Mouse (Mus musculus) myocyte (in vitro differentiated cells): ENCODE results near the gene Col8a2. TPM values are rescaled to one million over a fixed set of nuclear protein-coding genes. Genes with fewer than 3 reads are reported as not detected.

Experiments used
- H3K27me3 ChIP-seq: one replicate; pipeline ENCODE4 v1.6.1; 2011; ENCODE audit not compliant: control insufficient read depth, insufficient read depth, insufficient read length
- H3K36me3 ChIP-seq: one replicate; pipeline ENCODE4 v1.6.1; 2011; ENCODE audit not compliant: control insufficient read depth, insufficient read depth
- H3K4me2 ChIP-seq: one replicate; pipeline ENCODE4 v1.6.1; 2011; ENCODE audit warnings: low read depth, control low read depth
- H3K4me3 ChIP-seq: one replicate; pipeline ENCODE4 v1.5.1; 2011; ENCODE audit warnings: mild to moderate bottlenecking, control low read depth, moderate library complexity
- H3K79me2 ChIP-seq: one replicate; pipeline ENCODE4 v1.6.1; 2011; ENCODE audit not compliant: control insufficient read depth, insufficient read depth
- H3ac ChIP-seq: one replicate; pipeline ENCODE4 v1.6.1; 2011; ENCODE audit not compliant: control insufficient read depth, insufficient read length
- CEBPB ChIP-seq: IDR thresholded peaks from 2 replicates; pipeline ENCODE4 v1.6.1; 2011; ENCODE audit warnings: mild to moderate bottlenecking, moderate library complexity; ENCODE audit not compliant: poor library complexity, insufficient read depth, severe bottlenecking
- E2F4 ChIP-seq: IDR thresholded peaks from one replicate; pipeline ENCODE4 v1.6.1; 2011; ENCODE audit warnings: mild to moderate bottlenecking, control low read depth, moderate library complexity; ENCODE audit not compliant: insufficient read depth
- MAX ChIP-seq: IDR thresholded peaks from one replicate; pipeline ENCODE4 v1.6.1; 2011; ENCODE audit warnings: low read depth, mild to moderate bottlenecking, control low read depth
- MYOD1 ChIP-seq, 3 experiments: IDR thresholded peaks; one replicate each; pipeline ENCODE4 v1.6.1; 2011; ENCODE audit warnings: control low read depth in 2 of 3, low read depth in 2 of 3, mild to moderate bottlenecking in 2 of 3, moderate library complexity in 1 of 3; ENCODE audit not compliant: insufficient read length in 2 of 3, control insufficient read depth in 1 of 3
- MYOG ChIP-seq, 3 experiments: IDR thresholded peaks; one replicate each; pipeline ENCODE4 v1.6.1; 2011; ENCODE audit warnings: control low read depth in 2 of 3, low read depth in 2 of 3, mild to moderate bottlenecking in 2 of 3; ENCODE audit not compliant: insufficient read length in 2 of 3, control insufficient read depth in 1 of 3, insufficient read depth in 1 of 3
- POLR2A ChIP-seq: IDR thresholded peaks from one replicate; pipeline ENCODE4 v1.6.1; 2011; ENCODE audit warnings: low read depth, mild to moderate bottlenecking, control low read depth, moderate library complexity; ENCODE audit not compliant: insufficient read length
- POLR2AphosphoS2 ChIP-seq: IDR thresholded peaks from one replicate; pipeline ENCODE4 v1.6.1; 2011; ENCODE audit warnings: low read depth, control low read depth; ENCODE audit not compliant: insufficient read length
- REST ChIP-seq: IDR thresholded peaks from one replicate; pipeline ENCODE4 v1.6.1; 2011; ENCODE audit warnings: mild to moderate bottlenecking, control low read depth, moderate library complexity; ENCODE audit not compliant: insufficient read depth, insufficient read length
- SRF ChIP-seq: IDR thresholded peaks from one replicate; pipeline ENCODE4 v1.6.1; 2011; ENCODE audit warnings: low read depth; ENCODE audit not compliant: control insufficient read depth, insufficient read length
- TCF12 ChIP-seq: IDR thresholded peaks from one replicate; pipeline ENCODE4 v1.6.1; 2011; ENCODE audit warnings: mild to moderate bottlenecking, control low read depth; ENCODE audit not compliant: poor library complexity, insufficient read depth, severe bottlenecking
- TCF3 ChIP-seq: IDR thresholded peaks from one replicate; pipeline ENCODE4 v1.6.1; 2011; ENCODE audit warnings: low read depth, control low read depth; ENCODE audit not compliant: insufficient read length
- USF1 ChIP-seq: IDR thresholded peaks from one replicate; pipeline ENCODE4 v1.6.1; 2011; ENCODE audit warnings: low read depth, mild to moderate bottlenecking, control low read depth, moderate library complexity
- polyA plus RNA-seq: library from polyadenylated mRNA; unstranded; fragments of >200 nt; fragmentation: generic; extraction: Trizol; gene quantifications from one replicate; pipeline ENCODE4 v1.2.1, GENCODE M21; 2012; ENCODE audit warnings: missing spikeins

The Col8a2 gene
- polyA plus RNA-seq, 1 experiment, result 0.06 TPM

DNA sequence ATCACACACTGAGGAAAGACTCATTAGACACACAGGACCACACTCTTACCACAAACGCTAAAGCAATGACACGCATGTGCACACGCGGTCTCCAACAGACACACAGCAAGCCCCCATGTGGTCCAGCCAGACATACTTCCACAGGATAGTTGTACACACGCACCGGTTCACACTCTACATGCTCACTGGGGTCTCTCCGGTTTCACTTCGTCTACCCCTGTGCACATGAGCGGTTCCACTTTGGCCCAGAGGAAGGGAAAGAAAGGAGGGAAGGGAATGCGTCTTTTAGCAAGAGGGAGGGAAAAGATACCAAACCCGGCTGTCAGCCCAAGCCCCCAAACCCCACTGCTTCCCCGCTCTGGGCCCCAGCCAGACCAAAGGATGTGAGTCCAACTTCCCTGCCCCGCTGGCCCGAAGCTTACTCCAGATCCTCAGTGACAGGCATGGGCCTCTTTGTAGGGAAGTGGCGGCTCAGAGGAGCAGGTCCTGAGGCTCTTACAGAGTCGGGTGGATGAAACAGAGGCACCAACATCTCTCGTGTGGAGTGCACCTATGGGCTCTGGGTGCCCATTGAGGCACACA is 1.6 kb downstream of the Col8a2 start:
- Histone ChIP-seq H3K27me3 (peaks cover 25% of the 10 kb centered on the region), H3K79me2 (no peaks in the 10 kb centered on the region), H3K36me3 (no peaks in the 10 kb centered on the region), H3K4me2 (no peak overlapping the region), H3K4me3 (no peak overlapping the region), H3ac (no peak overlapping the region)
- no peak for TF ChIP-seq SRF
- no peak for TF ChIP-seq MAX
- TF ChIP-seq TCF12, result no peak
- no peak for TF ChIP-seq POLR2AphosphoS2
- TF ChIP-seq CEBPB, result no peak
- TF ChIP-seq MYOD1 (IDR thresholded peaks at IDR 0.05; ENCODE audit: control insufficient read depth in 1 of 3, insufficient read length in 2 of 3, low read depth in 2 of 3), result no peak
- no peak for TF ChIP-seq TCF3
- TF ChIP-seq POLR2A, result no peak
- TF ChIP-seq E2F4, result no peak
- TF ChIP-seq USF1, result no peak
- TF ChIP-seq MYOG (IDR thresholded peaks at IDR 0.05; ENCODE audit: control insufficient read depth in 1 of 3, insufficient read depth in 1 of 3, insufficient read length in 2 of 3, low read depth in 2 of 3), result no peak
- no peak for TF ChIP-seq REST

DNA sequence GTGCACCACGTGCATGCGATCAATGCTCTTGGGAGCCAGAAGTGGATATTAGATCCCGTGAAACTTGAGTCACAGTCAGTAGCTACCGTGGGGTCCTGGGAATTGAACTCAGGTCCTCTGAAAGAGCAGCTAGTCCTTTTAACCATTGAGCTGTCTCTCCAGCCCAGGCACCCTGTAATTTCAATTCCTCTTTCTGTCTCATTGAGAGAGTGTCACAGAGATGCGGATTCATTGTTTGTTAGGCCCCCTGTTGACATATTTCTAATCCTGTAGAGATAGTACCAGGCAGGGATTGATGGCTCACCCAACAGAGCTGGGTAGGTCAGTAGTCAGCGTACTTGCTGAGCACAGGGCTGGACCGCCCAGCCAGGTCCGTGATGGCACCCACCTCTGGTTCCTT is 3.7 kb downstream of the Col8a2 start:
- peaks cover 25% of the 10 kb centered on the region for H3K27me3 ChIP-seq
- H3K36me3 ChIP-seq, result no peaks in the 10 kb centered on the region
- no peaks in the 10 kb centered on the region for H3K79me2 ChIP-seq
- TF ChIP-seq MYOG (IDR thresholded peaks at IDR 0.05; ENCODE audit: control insufficient read depth in 1 of 3, insufficient read depth in 1 of 3, insufficient read length in 2 of 3, low read depth in 2 of 3) (no peak), SRF (no peak), MAX (no peak), TCF12 (no peak), POLR2A (no peak), MYOD1 (IDR thresholded peaks at IDR 0.05; ENCODE audit: control insufficient read depth in 1 of 3, insufficient read length in 2 of 3, low read depth in 2 of 3) (no peak), REST (no peak), POLR2AphosphoS2 (no peak), USF1 (no peak)
- H3K4me3 ChIP-seq, result no peak overlapping the region
- H3K4me2 ChIP-seq, result no peak overlapping the region
- H3ac ChIP-seq, result no peak overlapping the region

DNA sequence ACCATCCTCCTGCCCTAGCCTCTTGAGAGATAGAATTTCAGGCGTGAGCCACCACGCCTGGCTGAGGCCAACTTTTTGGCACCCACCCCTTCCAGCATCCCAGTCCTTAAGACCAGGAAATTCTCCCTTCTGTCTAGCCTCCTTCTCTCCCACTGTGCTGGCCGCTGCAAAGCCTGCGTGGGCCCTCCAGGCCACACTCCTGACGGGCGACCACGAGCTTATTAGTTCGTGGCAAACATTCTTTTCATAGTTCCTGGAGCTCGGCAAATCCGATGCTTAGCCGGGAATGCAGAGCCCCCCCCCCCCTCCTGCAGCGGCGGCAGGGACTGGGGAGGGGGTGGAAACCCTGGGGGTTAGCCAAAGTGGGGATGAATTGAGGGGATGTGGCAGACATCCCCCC is 4.6 kb downstream of the Col8a2 start:
- no peak for TF ChIP-seq REST
- no peak for TF ChIP-seq POLR2AphosphoS2
- TF ChIP-seq SRF, result no peak
- TF ChIP-seq TCF12, result no peak
- TF ChIP-seq E2F4, result no peak
- no peak for TF ChIP-seq TCF3
- TF ChIP-seq CEBPB, result no peak
- no peak for TF ChIP-seq POLR2A
- TF ChIP-seq MYOD1 (IDR thresholded peaks at IDR 0.05; ENCODE audit: control insufficient read depth in 1 of 3, insufficient read length in 2 of 3, low read depth in 2 of 3), result no peak
- TF ChIP-seq MYOG (IDR thresholded peaks at IDR 0.05; ENCODE audit: control insufficient read depth in 1 of 3, insufficient read depth in 1 of 3, insufficient read length in 2 of 3, low read depth in 2 of 3), result no peak
- TF ChIP-seq USF1, result no peak
- no peak for TF ChIP-seq MAX
- H3K4me3 ChIP-seq, result no peak overlapping the region
- peak overlapping the region; percentile 24 for H3K4me2 ChIP-seq
- no peaks in the 10 kb centered on the region for H3K36me3 ChIP-seq
- no peaks in the 10 kb centered on the region for H3K79me2 ChIP-seq
- peaks cover 18% of the 10 kb centered on the region for H3K27me3 ChIP-seq
- no peak overlapping the region for H3ac ChIP-seq

GRCm38 (mm10) chr4:126295152-126295551 is 8.6 kb downstream of the Col8a2 start:
- H3ac ChIP-seq, result no peak overlapping the region
- TF ChIP-seq SRF, result no peak
- no peak for TF ChIP-seq USF1

GRCm38 (mm10) chr4:126295937-126296336 is 9.3 kb downstream of the Col8a2 start:
- Histone ChIP-seq H3K4me3 (no peak overlapping the region), H3K36me3 (no peaks in the 10 kb centered on the region), H3K79me2 (no peaks in the 10 kb centered on the region), H3ac (no peak overlapping the region), H3K27me3 (no peaks in the 10 kb centered on the region), H3K4me2 (no peak overlapping the region)
- TF ChIP-seq SRF, result no peak
- TF ChIP-seq MYOG (IDR thresholded peaks at IDR 0.05; ENCODE audit: control insufficient read depth in 1 of 3, insufficient read depth in 1 of 3, insufficient read length in 2 of 3, low read depth in 2 of 3), result no peak
- TF ChIP-seq CEBPB, result no peak
- no peak for TF ChIP-seq USF1
- TF ChIP-seq REST, result no peak
- no peak for TF ChIP-seq MAX
- TF ChIP-seq POLR2A, result no peak
- TF ChIP-seq TCF3, result no peak

More at GRCm38 (mm10) chr4:126295152-126295551, 8.6 kb downstream of the Col8a2 start:
- Histone ChIP-seq H3K36me3 (no peaks in the 10 kb centered on the region), H3K4me2 (no peak overlapping the region), H3K79me2 (no peaks in the 10 kb centered on the region), H3K27me3 (no peaks in the 10 kb centered on the region), H3K4me3 (no peak overlapping the region)
